Mouse (Mus musculus): Measurements from ENCODE around the gene Ccdc142. TPM values are rescaled to one million over a fixed set of nuclear protein-coding genes. Genes with fewer than 3 reads are reported as not detected.

Gene Ccdc142
- polyA plus RNA-seq, 1 experiment from 2014 or later, result 4.3 TPM

DNA sequence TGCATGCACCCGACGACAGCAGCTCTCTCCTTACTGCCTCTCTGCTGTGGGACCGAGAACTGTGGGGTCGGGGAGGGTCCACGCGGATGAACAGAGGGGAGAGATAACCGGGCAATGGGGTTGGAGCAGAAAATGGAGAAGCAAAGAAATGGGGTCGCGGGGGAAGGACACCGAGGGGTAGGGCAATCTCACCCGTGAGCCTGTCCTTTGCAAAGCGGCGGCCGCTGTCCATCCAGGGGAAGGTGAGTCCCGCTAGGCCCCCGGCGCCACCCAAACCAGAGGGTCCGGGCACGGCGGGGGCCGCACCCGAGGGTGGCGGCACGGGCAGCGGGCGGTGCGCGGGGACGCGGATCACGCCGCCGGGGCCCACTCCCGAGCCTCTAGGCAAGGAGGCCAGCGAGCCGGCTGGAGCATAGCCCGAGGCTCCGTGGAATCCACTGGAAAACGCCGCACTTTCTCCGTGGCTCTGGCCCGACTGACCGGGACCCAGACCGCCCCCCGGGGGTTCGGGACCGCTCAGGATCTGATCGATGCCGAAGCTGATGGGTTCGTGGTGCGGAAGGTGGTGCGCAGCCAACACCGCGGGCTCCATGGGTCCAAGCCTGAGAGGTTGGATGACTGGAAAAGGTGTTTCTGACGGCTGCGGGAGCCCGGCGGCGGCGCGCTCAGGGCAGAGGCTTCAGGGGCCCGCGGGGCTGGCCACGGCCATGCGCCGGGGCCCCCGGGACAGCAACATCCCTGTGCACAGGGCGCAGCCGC is 31.7 kb upstream of the Ccdc142 start:
- ATAC-seq, result no peak
- Histone ChIP-seq H3K36me3 (no peaks in the 10 kb centered on the region), H3K4me3 (replicated peaks) (peak overlapping the region; percentile 16; the same call in 1 of the 2 replicates), H3K27ac (no peak overlapping the region), H3K27me3 (peaks cover 100% of the 10 kb centered on the region), H3K4me1 (replicated peaks) (peaks cover 25% of the 10 kb centered on the region), H3K9me3 (no peaks in the 10 kb centered on the region), H3K9ac (replicated peaks) (no peak overlapping the region), H3K4me2 (replicated peaks) (peak overlapping the region; percentile 17)
- 1% methylated on average over 68 of the region's 69 CpGs for WGBS

DNA sequence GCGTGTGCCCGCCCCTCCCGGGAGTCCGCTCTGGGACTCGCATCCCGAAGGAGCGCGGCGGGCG is 31.3 kb upstream of the Ccdc142 start, which contains the start of gene Tlx2:
Gene Tlx2, minus strand, starts transcription at position 47 of the 64 bp plus-strand sequence.
- Histone ChIP-seq H3K9me3 (no peaks in the 10 kb centered on the region), H3K27ac (no peak within 1 kb of the TSS), H3K4me1 (replicated peaks) (peaks cover 25% of the 10 kb centered on the region), H3K36me3 (no peaks in the 10 kb centered on the region), H3K4me3 (replicated peaks) (peak within 1 kb of the TSS; percentile 16), H3K4me2 (replicated peaks) (peak within 1 kb of the TSS; percentile 17), H3K9ac (replicated peaks) (no peak within 1 kb of the TSS), H3K27me3 (peaks cover 100% of the 10 kb centered on the region)
- 0 out of 2 replicates have a peak, but pooled peaks have one; percentile 7 for ATAC-seq
- 0% methylated on average over 3 of the region's 10 CpGs for WGBS

DNA sequence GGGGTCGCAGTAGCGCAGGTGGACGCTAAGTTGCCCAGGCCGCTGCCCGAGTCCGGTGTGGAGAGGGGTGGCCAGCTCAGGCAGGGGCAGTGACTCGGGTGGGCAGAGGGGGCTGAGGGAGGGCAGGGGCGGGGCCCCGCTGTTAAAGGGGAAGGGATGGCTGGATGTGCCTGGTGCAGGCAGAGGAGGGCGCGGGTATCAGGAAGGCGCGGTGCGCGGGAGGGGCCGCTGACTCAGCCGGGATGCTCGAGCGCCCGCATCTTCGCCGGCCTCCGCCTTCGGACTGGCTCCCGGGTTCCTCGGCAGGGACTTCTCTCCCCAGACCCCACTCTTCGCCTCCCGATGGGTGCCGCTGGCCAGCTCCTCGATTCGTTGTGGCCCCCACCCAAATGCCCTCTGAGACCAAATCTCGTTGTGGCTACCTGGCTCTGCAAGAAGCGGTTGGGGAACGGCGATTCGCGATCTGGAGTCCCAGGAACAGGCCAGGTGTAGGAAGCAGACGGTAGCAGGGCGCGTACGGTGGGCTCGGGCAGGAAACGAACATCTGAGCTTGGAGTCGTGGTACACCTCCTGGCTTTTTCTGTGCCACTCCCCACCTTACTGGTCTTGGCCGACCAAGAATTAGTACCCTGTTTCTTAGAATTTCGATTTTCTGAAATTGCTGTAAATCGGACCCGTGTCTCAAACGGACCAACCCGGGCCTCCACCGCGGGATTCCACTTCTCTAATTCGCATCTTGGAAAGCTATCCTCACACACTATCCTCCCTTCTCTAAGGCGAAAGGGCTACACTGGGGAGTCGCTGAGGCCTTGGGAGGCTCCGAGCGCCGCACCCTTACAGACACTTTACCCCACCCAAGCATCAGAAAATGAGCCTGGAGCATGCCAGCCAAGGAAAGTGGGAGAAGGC is 30.8 kb upstream of the Ccdc142 start:
- Histone ChIP-seq H3K27me3 (peaks cover 100% of the 10 kb centered on the region), H3K4me2 (replicated peaks) (peak overlapping the region; percentile 17), H3K4me3 (replicated peaks) (peak overlapping the region; percentile 16), H3K36me3 (no peaks in the 10 kb centered on the region), H3K9ac (replicated peaks) (no peak overlapping the region), H3K27ac (no peak overlapping the region), H3K9me3 (no peaks in the 10 kb centered on the region), H3K4me1 (replicated peaks) (peaks cover 25% of the 10 kb centered on the region)
- 0 out of 2 replicates have a peak, but pooled peaks have one; percentile 31 for ATAC-seq
- WGBS, result 2% methylated on average over 53 of the region's 58 CpGs

DNA sequence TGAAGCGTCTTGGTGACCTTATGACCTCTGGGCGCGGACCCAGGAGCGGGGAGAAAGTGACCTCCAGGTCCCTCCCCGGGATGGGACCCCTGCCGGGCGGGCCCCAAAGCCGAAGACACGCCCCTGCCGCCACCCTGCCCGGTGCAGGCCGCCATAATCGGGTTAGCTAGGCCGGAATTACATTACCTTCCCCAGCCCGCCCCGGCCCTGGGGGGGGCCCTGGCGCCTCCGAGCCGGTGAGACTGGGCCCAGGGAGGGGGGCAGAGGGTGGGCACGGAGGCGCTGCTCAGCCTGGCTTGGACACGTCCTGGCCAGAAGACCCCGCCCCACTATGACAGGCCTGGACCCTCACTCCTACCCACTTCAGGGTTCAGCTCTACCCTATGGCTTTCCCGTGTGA is 30.2 kb upstream of the Ccdc142 start:
- WGBS, result under 1% methylated on average over 20 of the region's 24 CpGs
- Histone ChIP-seq H3K4me2 (replicated peaks) (no peak overlapping the region), H3K4me3 (replicated peaks) (peak overlapping the region; percentile 8; the same call in 1 of the 2 replicates), H3K9ac (replicated peaks) (no peak overlapping the region), H3K27ac (no peak overlapping the region), H3K27me3 (peaks cover 100% of the 10 kb centered on the region), H3K9me3 (no peaks in the 10 kb centered on the region), H3K36me3 (no peaks in the 10 kb centered on the region), H3K4me1 (replicated peaks) (peaks cover 25% of the 10 kb centered on the region)
- ATAC-seq, result 0 out of 2 replicates have a peak, but pooled peaks have one; percentile 49

DNA sequence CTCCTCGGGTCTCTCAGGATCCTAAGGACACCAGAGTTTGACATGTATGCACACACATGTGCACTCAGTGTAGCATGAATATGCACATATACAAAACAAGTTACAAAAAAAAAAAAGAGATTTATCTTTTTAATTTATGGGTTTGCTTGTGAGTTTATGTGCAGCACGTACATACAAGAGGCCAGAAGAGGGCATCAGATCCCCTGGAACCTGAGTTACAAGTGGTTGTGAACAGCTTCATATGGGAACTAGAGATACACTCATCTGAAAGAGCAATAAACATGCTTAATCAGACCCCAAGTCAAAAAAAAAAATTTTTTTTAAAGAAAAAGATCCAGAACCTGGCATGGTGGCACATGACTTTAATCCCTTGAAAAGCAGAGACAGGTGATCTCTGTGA is 26.4 kb upstream of the Ccdc142 start:
- Histone ChIP-seq H3K36me3 (0 out of 2 replicates have a peak, but pooled peaks cover under 1% of the 10 kb centered on the region), H3K4me2 (replicated peaks) (no peak overlapping the region), H3K9ac (replicated peaks) (no peak overlapping the region), H3K9me3 (no peaks in the 10 kb centered on the region), H3K27ac (no peak overlapping the region), H3K4me3 (replicated peaks) (no peak overlapping the region), H3K4me1 (replicated peaks) (peaks cover 33% of the 10 kb centered on the region), H3K27me3 (peaks cover 72% of the 10 kb centered on the region)
- no peak for ATAC-seq
- 12% methylated on average over 2 of the region's 2 CpGs for WGBS

DNA sequence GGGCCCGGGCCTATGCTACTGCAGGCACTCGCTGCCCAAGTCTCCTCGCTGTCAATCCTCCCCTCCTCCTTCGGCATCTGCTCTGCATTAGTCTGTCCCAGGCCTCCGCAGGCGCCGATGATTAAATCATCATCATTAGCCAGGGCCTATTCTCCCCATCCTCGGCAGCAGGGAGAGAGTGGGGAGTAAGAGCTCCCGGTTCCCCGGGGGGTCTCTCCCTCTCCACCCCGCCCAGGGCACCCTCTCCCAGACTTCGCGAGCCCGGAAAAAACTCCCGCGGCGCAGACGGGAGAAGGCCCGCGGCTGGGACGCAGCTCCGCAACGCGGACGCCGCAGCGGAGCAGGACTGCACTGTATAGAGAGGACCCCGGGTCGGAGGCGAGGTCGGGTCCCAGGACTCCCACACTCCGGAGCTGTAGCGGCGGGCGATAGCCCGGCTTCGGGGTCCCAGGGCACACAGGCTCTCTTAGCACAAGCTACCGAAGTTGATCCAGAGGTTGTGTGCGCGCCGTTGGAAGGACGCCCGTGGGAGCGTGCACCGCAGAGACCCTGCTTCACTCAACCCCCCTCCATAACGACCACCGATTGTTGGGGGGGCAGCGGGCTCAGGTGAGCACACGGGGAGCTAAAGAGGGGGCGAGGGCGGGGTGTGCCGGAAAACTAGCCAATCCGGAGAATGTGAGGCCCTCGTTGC is 23.6 kb upstream of the Ccdc142 start, which contains the start of gene Pcgf1:
Gene Pcgf1, plus strand, starts transcription at position 240 of the 694 bp plus-strand sequence.
- H3K9me3 ChIP-seq, result no peaks in the 10 kb centered on the region

DNA sequence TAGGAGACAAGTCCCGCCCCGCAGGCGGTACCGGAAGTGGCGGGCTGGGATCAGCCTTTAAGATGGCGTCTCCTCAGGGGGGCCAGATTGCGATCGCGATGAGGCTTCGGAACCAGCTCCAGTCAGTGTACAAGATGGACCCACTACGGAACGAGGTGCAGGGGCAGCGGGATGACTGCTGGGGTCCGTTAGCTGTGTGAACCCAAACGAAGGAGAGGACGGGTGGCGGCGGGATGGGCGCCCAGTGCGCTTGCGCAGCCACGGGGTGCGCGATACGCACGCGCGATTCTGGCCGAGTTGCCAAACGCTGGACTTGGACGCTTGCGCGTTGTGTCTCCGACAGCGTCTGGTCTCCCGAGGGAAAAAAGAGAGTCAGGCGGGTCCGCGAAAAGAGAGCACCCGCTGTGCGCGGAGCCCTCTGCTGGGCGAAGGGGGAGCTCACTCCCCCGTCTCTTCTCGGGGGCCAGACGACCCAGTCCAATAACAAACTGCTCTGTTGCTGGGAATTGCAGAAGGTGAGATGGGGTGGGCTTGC is 23.0 kb upstream of the Ccdc142 start:
- Histone ChIP-seq H3K4me3 (replicated peaks) (peak overlapping the region; percentile 72), H3K27me3 (peaks cover 54% of the 10 kb centered on the region), H3K27ac (peak overlapping the region; percentile 91), H3K4me2 (replicated peaks) (peak overlapping the region; percentile 82), H3K9me3 (no peaks in the 10 kb centered on the region), H3K9ac (replicated peaks) (peak overlapping the region; percentile 77), H3K4me1 (replicated peaks) (peaks cover 25% of the 10 kb centered on the region), H3K36me3 (peaks cover 23% of the 10 kb centered on the region)
- under 1% methylated on average over 46 of the region's 46 CpGs for WGBS
- ATAC-seq, result peak; percentile 92

More for the DNA sequence above, 23.6 kb upstream of the Ccdc142 start, which contains the start of gene Pcgf1:
- peak within 1 kb of the TSS; percentile 91 for H3K27ac ChIP-seq
- H3K9ac ChIP-seq (replicated peaks), result peak within 1 kb of the TSS; percentile 77
- peak within 1 kb of the TSS; percentile 88 for H3K4me2 ChIP-seq (replicated peaks)
- H3K4me3 ChIP-seq (replicated peaks), result peak within 1 kb of the TSS; percentile 72
- peak; percentile 87 for ATAC-seq
- WGBS, result under 1% methylated on average over 54 of the region's 54 CpGs
- peaks cover 54% of the 10 kb centered on the region for H3K27me3 ChIP-seq
- H3K4me1 ChIP-seq (replicated peaks), result peaks cover 25% of the 10 kb centered on the region
- peaks cover 23% of the 10 kb centered on the region for H3K36me3 ChIP-seq

DNA sequence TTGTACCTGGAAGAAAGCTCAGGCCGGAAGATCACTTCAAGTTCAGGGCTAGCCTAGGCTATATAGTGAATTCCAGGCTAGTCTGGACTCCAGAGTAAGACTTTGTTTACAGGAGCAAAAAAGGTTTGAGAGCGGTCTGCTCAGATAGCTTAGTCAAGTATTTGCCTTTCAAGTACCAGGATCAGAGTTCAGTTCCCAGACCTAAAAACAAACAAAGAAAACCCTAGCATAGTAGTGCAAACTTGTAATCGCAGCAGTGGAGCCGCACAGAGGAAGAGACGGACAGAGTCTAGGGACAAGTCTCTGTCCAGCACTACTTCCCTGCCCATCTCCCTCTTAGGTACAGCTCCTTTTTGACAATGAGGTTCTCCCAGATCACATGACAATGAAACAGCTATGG is 21.2 kb upstream of the Ccdc142 start:
- Histone ChIP-seq H3K4me2 (replicated peaks) (no peak overlapping the region), H3K27me3 (peaks cover 54% of the 10 kb centered on the region)

DNA sequence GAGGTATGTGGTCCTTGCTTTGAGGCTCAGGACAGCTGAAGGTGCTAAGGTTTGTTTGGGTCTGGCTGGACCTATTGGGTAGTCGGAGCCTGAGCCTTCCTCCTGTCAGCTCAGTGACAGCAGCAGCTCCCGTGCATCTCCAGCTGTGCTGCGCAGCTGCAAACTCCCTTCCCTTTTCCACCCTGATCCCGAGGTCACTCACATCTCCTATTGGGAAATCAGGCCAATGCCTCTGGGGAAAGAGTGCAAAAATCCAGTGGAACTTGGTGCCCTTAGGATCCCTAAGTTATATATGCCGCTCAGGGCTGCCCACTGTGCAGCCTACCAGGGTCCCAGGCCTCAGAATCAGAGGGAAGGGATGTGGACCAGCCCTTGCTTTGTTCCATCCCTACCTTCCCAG is 17.9 kb upstream of the Ccdc142 start:
- Histone ChIP-seq H3K9ac (replicated peaks) (no peak overlapping the region), H3K4me2 (replicated peaks) (no peak overlapping the region), H3K27ac (no peak overlapping the region), H3K4me1 (replicated peaks) (peaks cover 28% of the 10 kb centered on the region), H3K4me3 (replicated peaks) (no peak overlapping the region), H3K36me3 (peaks cover 23% of the 10 kb centered on the region), H3K9me3 (no peaks in the 10 kb centered on the region), H3K27me3 (peaks cover 68% of the 10 kb centered on the region)
- ATAC-seq, result no peak
- 5% methylated on average over 5 of the region's 5 CpGs for WGBS

More for the DNA sequence above, 21.2 kb upstream of the Ccdc142 start:
- Histone ChIP-seq H3K36me3 (peaks cover 23% of the 10 kb centered on the region), H3K9ac (replicated peaks) (no peak overlapping the region), H3K4me3 (replicated peaks) (no peak overlapping the region), H3K9me3 (no peaks in the 10 kb centered on the region), H3K27ac (no peak overlapping the region), H3K4me1 (replicated peaks) (peaks cover 25% of the 10 kb centered on the region)
- ATAC-seq, result no peak
- WGBS, result 96% methylated on average over 5 of the region's 5 CpGs

DNA sequence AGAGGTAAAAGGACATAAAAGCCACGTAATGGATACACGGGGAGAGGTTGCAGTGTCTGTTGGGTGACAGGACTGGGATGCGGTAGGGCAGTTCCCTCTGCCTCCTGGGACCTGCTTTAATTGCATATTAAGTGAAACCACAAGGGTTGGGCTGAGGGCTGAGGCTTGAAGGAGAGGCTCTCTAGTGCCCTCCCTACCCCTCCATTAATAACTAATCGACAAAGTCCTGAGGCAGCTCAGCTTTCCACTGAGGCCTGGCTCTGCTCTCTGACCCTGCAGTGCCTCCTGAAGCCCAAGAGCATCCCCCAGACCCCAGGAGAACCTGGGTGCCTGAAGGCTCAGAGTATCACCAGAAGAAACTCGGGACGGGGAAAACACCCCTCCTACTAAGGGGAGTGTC is 16.9 kb upstream of the Ccdc142 start:
- Histone ChIP-seq H3K27ac (no peak overlapping the region), H3K9ac (replicated peaks) (no peak overlapping the region), H3K36me3 (peaks cover 23% of the 10 kb centered on the region), H3K4me2 (replicated peaks) (no peak overlapping the region), H3K4me1 (replicated peaks) (peaks cover 20% of the 10 kb centered on the region), H3K27me3 (peaks cover 77% of the 10 kb centered on the region), H3K4me3 (replicated peaks) (no peak overlapping the region), H3K9me3 (no peaks in the 10 kb centered on the region)
- ATAC-seq, result no peak; the same call in 1 of the 2 replicates
- WGBS, result 2% methylated on average over 6 of the region's 6 CpGs

DNA sequence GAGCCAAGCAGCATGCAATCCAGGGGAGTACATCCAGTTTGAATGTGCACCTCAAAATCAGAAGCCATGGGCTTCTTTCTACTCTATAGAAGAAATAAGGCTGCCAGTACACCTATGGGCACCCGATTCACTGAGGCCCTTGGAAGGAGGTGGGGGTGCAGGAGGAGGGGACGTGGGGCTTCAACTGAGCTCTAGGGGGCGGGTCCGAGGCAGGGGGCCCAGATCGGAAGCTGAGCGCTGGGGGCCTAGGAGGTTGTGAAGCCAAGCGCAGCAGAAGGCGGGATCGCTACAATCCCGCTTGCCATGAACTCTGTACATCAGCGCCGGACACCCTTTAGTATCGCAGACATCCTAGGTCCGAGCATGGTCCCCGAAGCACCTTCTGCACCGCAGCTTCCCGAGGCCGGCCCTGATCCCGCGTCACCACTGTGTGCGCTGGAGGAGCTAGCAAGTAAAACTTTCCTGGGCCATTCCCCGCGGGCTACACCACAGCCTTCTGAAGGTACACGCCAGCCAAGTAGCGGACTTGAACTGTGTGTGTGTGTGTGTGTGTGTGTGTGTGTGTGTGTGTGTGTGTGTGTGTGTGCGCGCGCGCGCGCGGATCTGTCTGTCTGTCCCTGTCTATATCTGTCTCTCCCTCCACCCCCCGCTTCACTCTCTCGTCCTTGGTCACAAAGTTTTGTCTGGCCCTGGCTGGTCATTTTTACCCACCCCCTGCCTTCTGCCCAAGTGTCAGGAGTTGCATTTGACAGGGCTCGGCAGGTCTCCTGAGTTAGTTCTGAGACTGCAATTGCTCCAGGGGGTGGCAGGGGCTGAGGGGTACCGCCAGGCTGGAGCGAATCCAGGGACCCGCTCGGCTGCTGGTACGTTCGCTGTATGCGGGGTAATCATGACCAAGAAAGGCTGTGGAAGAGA is 15.0 kb upstream of the Ccdc142 start, which contains the start of gene Lbx2:
Gene Lbx2, plus strand, starts transcription at position 247 of the 915 bp plus-strand sequence.
- peaks cover 94% of the 10 kb centered on the region for H3K27me3 ChIP-seq
- peaks cover 11% of the 10 kb centered on the region for H3K4me1 ChIP-seq (replicated peaks)
- WGBS, result 3% methylated on average over 42 of the region's 42 CpGs
- H3K27ac ChIP-seq, result no peak within 1 kb of the TSS
- no peak for ATAC-seq
- no peaks in the 10 kb centered on the region for H3K9me3 ChIP-seq
- peaks cover 9% of the 10 kb centered on the region for H3K36me3 ChIP-seq
- no peak within 1 kb of the TSS for H3K9ac ChIP-seq (replicated peaks)
- peak within 1 kb of the TSS; percentile 16; the same call in 1 of the 2 replicates for H3K4me3 ChIP-seq (replicated peaks)
- H3K4me2 ChIP-seq (replicated peaks), result no peak within 1 kb of the TSS
